ENCODE assay signal across 17 mouse cellular contexts in genomic region chr17:50443376-50444022, GRCm38 (mm10).
DNase-seq lines count a peak whose midpoint lies in the region; ATAC-seq lines count a peak whose summit lies in the region.
"Had no signal": no experiment of that assay in that cellular context is flagged by ENCODE, and none has a peak within 500 bp of the region (broad histone marks: within the 10 kb centered on the region; RNA-seq: fewer than 3 reads in every experiment).

No protein-coding gene starts in this region.

- H3K4me3 ChIP-seq in forebrain, embryonic 13.5 days: no peak overlapping the region
- H3K4me3 ChIP-seq in forebrain, embryonic 10.5 days: no peak overlapping the region
- H3K4me3 ChIP-seq in heart, embryonic 15.5 days: no peak overlapping the region
- H3K4me3 ChIP-seq in embryonic facial prominence, embryonic 15.5 days (replicated peaks): no peak overlapping the region
- H3K4me3 ChIP-seq: embryonic facial prominence, embryonic 12.5 days; heart, embryonic 12.5 days; hindbrain, embryonic 12.5 days; midbrain, embryonic 12.5 days; neural tube, embryonic 13.5 days had no signal

- 82% methylated on average over 6 of the region's 6 CpGs for WGBS in forebrain, embryonic 13.5 days
- 87% methylated on average over 6 of the region's 6 CpGs for WGBS in forebrain, embryonic 10.5 days
- WGBS in heart, embryonic 15.5 days: 58% methylated on average over 6 of the region's 6 CpGs
- 58% methylated on average over 6 of the region's 6 CpGs for WGBS in embryonic facial prominence, embryonic 15.5 days

- no peak overlapping the region for H3K27ac ChIP-seq in forebrain, embryonic 13.5 days
- no peak overlapping the region for H3K27ac ChIP-seq in forebrain, embryonic 10.5 days
- H3K27ac ChIP-seq in heart, embryonic 15.5 days: no peak overlapping the region
- no peak overlapping the region for H3K27ac ChIP-seq in embryonic facial prominence, embryonic 15.5 days (replicated peaks)
- H3K27ac ChIP-seq: embryonic facial prominence, embryonic 12.5 days; hindbrain, embryonic 12.5 days; midbrain, embryonic 12.5 days; neural tube, embryonic 13.5 days had no signal

- no peak overlapping the region for H3K4me2 ChIP-seq in forebrain, embryonic 13.5 days
- H3K4me2 ChIP-seq in heart, embryonic 15.5 days: no peak overlapping the region
- H3K4me2 ChIP-seq in embryonic facial prominence, embryonic 15.5 days (replicated peaks): no peak overlapping the region
- H3K4me2 ChIP-seq: embryonic facial prominence, embryonic 12.5 days; heart, embryonic 12.5 days; hindbrain, embryonic 12.5 days; midbrain, embryonic 12.5 days; neural tube, embryonic 13.5 days had no signal

- no peak overlapping the region for H3K9ac ChIP-seq in forebrain, embryonic 13.5 days
- H3K9ac ChIP-seq in heart, embryonic 15.5 days: no peak overlapping the region
- H3K9ac ChIP-seq in embryonic facial prominence, embryonic 15.5 days: no peak overlapping the region
- H3K9ac ChIP-seq: embryonic facial prominence, embryonic 12.5 days; heart, embryonic 12.5 days; hindbrain, embryonic 12.5 days; midbrain, embryonic 12.5 days; neural tube, embryonic 13.5 days had no signal

- H3K9me3 ChIP-seq in forebrain, embryonic 13.5 days (replicated peaks): no peaks in the 10 kb centered on the region
- H3K9me3 ChIP-seq in forebrain, embryonic 10.5 days: no peaks in the 10 kb centered on the region
- H3K9me3 ChIP-seq in heart, embryonic 15.5 days (replicated peaks): no peaks in the 10 kb centered on the region
- H3K9me3 ChIP-seq in embryonic facial prominence, embryonic 15.5 days (replicated peaks): no peaks in the 10 kb centered on the region
- H3K9me3 ChIP-seq: embryonic facial prominence, embryonic 12.5 days; heart, embryonic 12.5 days; hindbrain, embryonic 12.5 days; midbrain, embryonic 12.5 days; neural tube, embryonic 13.5 days had no signal

- H3K4me1 ChIP-seq in forebrain, embryonic 13.5 days: no peaks in the 10 kb centered on the region
- H3K4me1 ChIP-seq in forebrain, embryonic 10.5 days: no peaks in the 10 kb centered on the region
- H3K4me1 ChIP-seq in heart, embryonic 15.5 days (replicated peaks): peaks cover 5% of the 10 kb centered on the region
- H3K4me1 ChIP-seq in embryonic facial prominence, embryonic 15.5 days: no peaks in the 10 kb centered on the region
- H3K4me1 ChIP-seq: embryonic facial prominence, embryonic 12.5 days; heart, embryonic 12.5 days; midbrain, embryonic 12.5 days had no signal

- peak; percentile 59; the same call in 1 of the 2 replicates for ATAC-seq in forebrain, embryonic 13.5 days
- ATAC-seq in heart, embryonic 15.5 days (replicated peaks; ENCODE audit: insufficient number of reproducible peaks, insufficient read depth, low FRiP score, low read depth): 0 out of 2 replicates have a peak, but pooled peaks have one; percentile 48
- ATAC-seq in embryonic facial prominence, embryonic 15.5 days (ENCODE audit: insufficient number of reproducible peaks, low FRiP score, low TSS enrichment, low read depth): peak; percentile 61

- H3K27me3 ChIP-seq in forebrain, embryonic 13.5 days: no peaks in the 10 kb centered on the region
- H3K27me3 ChIP-seq in forebrain, embryonic 10.5 days (ENCODE audit: poor library complexity, severe bottlenecking): no peaks in the 10 kb centered on the region
- H3K27me3 ChIP-seq in heart, embryonic 15.5 days: no peaks in the 10 kb centered on the region
- H3K27me3 ChIP-seq in embryonic facial prominence, embryonic 15.5 days: no peaks in the 10 kb centered on the region
- H3K27me3 ChIP-seq: embryonic facial prominence, embryonic 12.5 days; heart, embryonic 12.5 days; hindbrain, embryonic 12.5 days; midbrain, embryonic 12.5 days; neural tube, embryonic 13.5 days had no signal

- DNase-seq in forebrain, embryonic 10.5 days (ENCODE audit: extremely low spot score, low spot score): no peak
- no peak for DNase-seq in heart, postnatal 25 days (ENCODE audit: low spot score)
- DNase-seq in left cerebral cortex, postnatal 4 days: peak; percentile 25
- DNase-seq in left cerebral cortex, adult 8-10 months (ENCODE audit: low spot score in 2 of 2): no peak
- no peak for DNase-seq in urinary bladder, postnatal 36 days (ENCODE audit: low spot score in 2 of 2)
- DNase-seq: adrenal gland, adult 8-10 months; cerebellum, adult 11 months; kidney, adult 18-20 months; lung, adult 2 months had no signal

- H3K36me3 ChIP-seq in forebrain, embryonic 13.5 days (ENCODE audit: poor library complexity, severe bottlenecking): no peaks in the 10 kb centered on the region
- no peaks in the 10 kb centered on the region for H3K36me3 ChIP-seq in forebrain, embryonic 10.5 days (replicated peaks)
- H3K36me3 ChIP-seq in heart, embryonic 15.5 days: no peaks in the 10 kb centered on the region
- H3K36me3 ChIP-seq in embryonic facial prominence, embryonic 15.5 days: no peaks in the 10 kb centered on the region
- H3K36me3 ChIP-seq: embryonic facial prominence, embryonic 12.5 days; heart, embryonic 12.5 days; hindbrain, embryonic 12.5 days; midbrain, embryonic 12.5 days; neural tube, embryonic 13.5 days had no signal

- intact Hi-C loops in heart, postnatal 25 days (cut with DNase I): no loop called here
- intact Hi-C loops in left cerebral cortex, postnatal 4 days (cut with DNase I): no loop called here
